Comparison of ENCODE assay signal across 13 mouse cellular contexts in genomic region chr7:112127954-112128353, GRCm38 (mm10). TPM values are rescaled to one million over a fixed set of nuclear protein-coding genes. Genes with fewer than 3 reads are reported as not detected.
A peak's percentile ranks its signal among the peaks of the same experiment; 100 is the strongest.
DNase-seq lines count a peak whose midpoint lies in the region; ATAC-seq lines count a peak whose summit lies in the region.
"Had no signal": no experiment of that assay in that cellular context is flagged by ENCODE, and none has a peak within 500 bp of the region (broad histone marks: within the 10 kb centered on the region; RNA-seq: fewer than 3 reads in every experiment).

No protein-coding gene starts in this region.

- H3K27me3 ChIP-seq in heart, embryonic 11.5 days (ENCODE audit: control insufficient read depth, insufficient read depth, low read length), result no peaks in the 10 kb centered on the region

- H3K4me3 ChIP-seq in heart, embryonic 11.5 days (ENCODE audit: low read depth, low read length), result no peak overlapping the region
- H3K4me3 ChIP-seq: myocyte had no signal

- H3K27ac ChIP-seq in heart, embryonic 11.5 days (ENCODE audit: low read depth, low read length), result peak overlapping the region; percentile 65; the same call in 1 of the 2 replicates
- H3K27ac ChIP-seq: kidney, postnatal 0 days had no signal

- H3K9me3 ChIP-seq in heart, embryonic 11.5 days (replicated peaks; ENCODE audit: control insufficient read depth, low read length), result no peaks in the 10 kb centered on the region

- H3K9ac ChIP-seq in heart, embryonic 11.5 days (ENCODE audit: low read depth, low read length), result no peak overlapping the region
- H3K9ac ChIP-seq: forebrain, postnatal 0 days; lung, embryonic 14.5 days had no signal

- ATAC-seq in heart, embryonic 11.5 days (replicated peaks; ENCODE audit: insufficient number of reproducible peaks, low FRiP score, low TSS enrichment), result no peak
- ATAC-seq: forebrain, postnatal 0 days; inflammation-experienced regulatory T-cells, adult 6 months had no signal

- no peak for DNase-seq in heart, adult 8-10 months (ENCODE audit: low spot score)
- DNase-seq in right cerebral cortex, adult 18-20 months, result peak; percentile 34
- DNase-seq in right cerebral cortex, adult 2 months (ENCODE audit: low spot score in 2 of 2), result no peak
- peak; percentile 62 to 69 for DNase-seq in cerebellum, postnatal 25 days
- no peak for DNase-seq in frontal cortex, adult 2 months (ENCODE audit: extremely low spot score in 1 of 2, low spot score in 1 of 2)
- no peak for DNase-seq in kidney, postnatal 36 days
- DNase-seq: forebrain, postnatal 0 days; lung, embryonic 14.5 days had no signal

- no peaks in the 10 kb centered on the region for H3K36me3 ChIP-seq in heart, embryonic 11.5 days (ENCODE audit: control insufficient read depth, insufficient read depth, low read length)

- WGBS in heart, embryonic 11.5 days (ENCODE audit: insufficient replicate concordance), result 72% methylated on average over 4 of the region's 4 CpGs

- peaks cover 40% of the 10 kb centered on the region for H3K4me1 ChIP-seq in heart, embryonic 11.5 days (ENCODE audit: control insufficient read depth, insufficient read depth, low read length)

- no peak overlapping the region for H3K4me2 ChIP-seq in heart, embryonic 11.5 days
- H3K4me2 ChIP-seq: lung, embryonic 14.5 days had no signal

RNA-seq across cellular contexts. Expression of gene Dkk3, which starts 30.9 kb away (rescaled TPM):
- 72.4 and 97.5 TPM in 2 replicates for polyA plus RNA-seq in heart, embryonic 11.5 days (2014; fragmentation: Nextera tagmentation; extraction: Ambion mirVana)
- total RNA-seq in heart, adult 8-10 months (2022), result 10 to 100 TPM; 34.3 to 54.4 (median 46.8) TPM
- 95.3 and 106 TPM in 2 replicates for polyA plus RNA-seq in frontal cortex, adult 2 months (2012; rRNA removed)
- total RNA-seq: megakaryocyte-erythroid progenitor cell, adult 5-6 weeks had no signal

Comparison
In these comparisons a context has a peak if more than half of its experiments do, and no peak if none do; other contexts are left out.
1. DNase-seq: peak in right cerebral cortex, adult 18-20 months (single experiment) and cerebellum, postnatal 25 days (2 of 2); none in heart, adult 8-10 months (single experiment), right cerebral cortex, adult 2 months (0 of 2), frontal cortex, adult 2 months (0 of 2) and kidney, postnatal 36 days (0 of 2).